Mouse (Mus musculus) cerebellum, postnatal 4 days (tissue): ENCODE data around the gene Nepro.
A peak's percentile ranks its signal among the peaks of the same experiment; 100 is the strongest.

Experiments
- DNase-seq, 2 experiments: peaks; one replicate each; pipeline ENCODE4 v3.0.0; 2022; ENCODE audit warnings: low spot score in 2 of 2, mixed read lengths in 1 of 2

Nepro gene

DNA sequence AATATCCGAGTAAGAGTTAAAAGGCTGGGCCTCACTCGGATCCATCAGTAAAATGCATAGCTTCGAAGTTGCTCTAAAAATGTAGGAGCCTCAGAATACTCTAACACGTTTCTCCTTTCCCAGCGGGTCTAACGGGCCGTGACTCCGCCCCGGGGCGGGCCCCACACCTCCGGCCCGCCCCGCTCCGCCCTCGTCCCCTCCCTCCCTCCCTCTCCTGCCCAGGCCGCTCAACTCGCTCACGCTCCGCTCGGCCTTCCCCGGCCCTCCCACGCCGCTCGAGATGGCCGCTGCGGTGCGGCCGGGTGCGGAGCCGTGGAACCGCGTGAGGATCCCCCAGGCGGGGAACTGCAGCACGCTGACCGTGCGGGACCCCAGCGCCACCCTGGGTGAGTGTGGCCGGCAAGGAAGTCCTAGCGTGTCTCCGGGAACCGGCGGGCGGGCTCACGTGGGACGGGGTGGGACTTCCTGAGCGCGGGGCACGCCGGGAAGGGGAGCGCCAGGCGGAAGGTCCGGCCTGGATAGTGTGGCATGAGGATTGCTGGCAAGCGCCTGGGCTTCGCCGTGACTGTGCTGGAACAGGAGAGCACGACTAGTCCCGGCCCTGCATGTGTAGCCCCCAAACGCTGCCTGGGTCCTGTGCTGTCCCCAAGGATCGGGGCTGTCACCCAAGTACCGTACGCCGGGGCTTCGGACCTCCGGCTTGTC is at the start of gene Nepro:
TSS of gene Nepro (plus strand) at position 219 of the 705 bp plus-strand sequence.
- peak; percentile 79 to 90 for DNase-seq

- no peak for DNase-seq
Measured at GRCm38 (mm10) chr16:44676357-44676756, 47.7 kb upstream of the Nepro start.

DNA sequence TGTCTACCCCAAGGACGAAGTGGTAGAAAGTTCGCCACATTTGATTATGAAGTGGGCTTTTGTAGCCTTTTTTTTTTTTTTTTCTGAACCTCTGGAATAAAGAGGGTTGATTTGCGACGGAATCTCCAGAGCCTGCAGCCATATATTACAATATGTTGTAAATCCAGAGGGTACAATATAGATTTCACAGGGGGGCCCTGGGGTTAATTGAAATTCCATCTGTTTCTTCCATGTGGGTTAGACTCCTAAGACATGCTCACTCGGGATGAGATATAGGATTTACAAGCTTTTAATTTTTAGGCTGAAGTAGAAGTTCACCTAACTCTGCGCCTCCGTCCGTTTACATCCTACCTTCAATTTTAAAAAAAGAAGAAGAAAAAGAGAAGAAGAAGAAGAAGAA is 45.0 kb upstream of the Nepro start:
- DNase-seq = no peak

- no peak for DNase-seq
Measured at GRCm38 (mm10) chr16:44679503-44679971, 44.6 kb upstream of the Nepro start.

DNA sequence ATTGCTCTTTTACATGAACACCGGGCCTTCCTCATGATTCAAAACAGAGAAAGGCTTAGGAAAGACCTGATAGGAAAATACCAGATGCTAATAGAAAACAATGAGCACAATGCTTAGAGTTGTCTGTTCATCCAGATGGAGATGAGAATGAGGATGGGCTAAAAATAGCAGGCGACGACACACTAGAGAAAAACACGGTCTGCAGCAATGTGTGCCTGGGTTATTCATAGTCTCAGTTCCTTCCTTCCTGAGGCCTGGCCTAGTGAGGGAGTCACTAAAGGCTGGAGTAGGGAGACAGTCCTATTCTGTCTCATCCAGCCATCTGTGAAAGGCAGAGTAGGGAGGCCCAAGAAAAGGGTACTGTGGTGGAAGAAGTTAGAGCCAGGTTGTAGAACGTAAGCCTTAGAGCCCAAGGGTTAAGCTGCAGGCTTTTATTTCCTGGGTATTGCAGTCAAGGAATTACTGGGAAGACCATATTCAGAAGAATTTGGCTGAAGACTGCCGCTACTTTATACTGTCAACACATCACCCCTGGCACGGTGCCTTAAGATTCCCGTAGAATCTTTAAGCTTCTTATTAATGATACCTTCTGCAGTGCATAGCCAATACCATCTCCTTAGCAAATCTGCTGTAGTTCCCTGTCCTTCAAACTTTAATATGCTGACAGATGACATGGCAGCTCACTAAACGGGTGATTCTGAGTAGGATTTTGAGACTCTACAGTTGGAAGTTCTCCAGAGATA is 43.2 kb upstream of the Nepro start:
- no peak for DNase-seq

GRCm38 (mm10) chr16:44684646-44685045 is 39.5 kb upstream of the Nepro start:
- no peak for DNase-seq

DNA sequence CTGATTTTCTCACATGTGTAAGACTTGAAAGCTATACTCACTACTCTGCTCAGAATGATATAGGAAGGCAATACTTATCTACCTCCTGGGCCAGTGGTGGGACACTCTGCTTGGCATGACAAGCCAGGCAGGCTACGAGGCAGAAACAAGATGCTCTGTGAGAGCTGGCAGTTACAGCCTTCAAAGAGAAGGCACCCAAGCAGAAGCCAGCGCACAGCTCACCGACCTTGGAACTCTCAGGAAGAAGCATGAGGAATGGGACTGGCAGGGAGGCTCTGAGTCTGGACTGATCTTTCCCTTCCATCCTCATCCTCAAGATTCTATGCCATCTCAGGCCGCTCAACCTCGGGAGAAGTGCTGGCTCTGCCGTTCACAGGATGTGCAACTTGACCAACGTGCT is 38.7 kb upstream of the Nepro start:
- no peak for DNase-seq

- DNase-seq = no peak
Measured at GRCm38 (mm10) chr16:44686991-44687718, 36.9 kb upstream of the Nepro start.

DNA sequence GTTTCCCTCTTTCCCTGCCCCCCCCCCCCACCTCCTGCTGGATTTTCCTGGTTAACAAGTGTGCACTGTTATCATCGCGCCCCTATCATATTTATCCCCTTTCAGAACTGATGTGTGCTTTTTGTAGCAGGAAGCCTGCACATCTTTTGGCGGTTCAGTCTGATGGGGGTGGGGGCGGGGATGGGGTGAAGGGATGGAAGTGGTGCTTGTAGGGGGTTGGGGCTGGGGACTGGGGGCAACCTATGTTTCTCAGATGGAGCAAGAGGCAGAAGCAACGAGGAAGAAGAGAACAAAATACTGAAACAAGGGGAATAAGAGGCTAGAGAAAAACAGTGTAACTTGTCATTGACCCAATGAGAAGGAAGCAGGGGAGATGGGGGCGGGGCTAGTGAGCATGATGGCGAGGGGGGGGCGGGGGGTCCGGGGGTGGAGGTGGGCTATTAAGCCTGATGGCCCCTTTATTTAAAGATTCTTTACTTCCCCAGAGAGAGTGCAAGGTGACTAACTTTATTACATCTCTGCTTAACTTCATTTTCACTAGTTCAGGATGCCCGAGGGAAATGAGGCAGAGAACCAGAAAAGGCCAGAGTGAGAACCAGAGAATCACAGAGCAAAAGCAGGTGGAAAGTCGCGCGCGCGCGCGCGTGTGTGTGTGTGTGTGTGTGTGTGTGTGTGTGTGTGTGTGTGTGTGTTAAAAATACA is 36.2 kb upstream of the Nepro start:
- DNase-seq = no peak

- DNase-seq = no peak
Measured at GRCm38 (mm10) chr16:44688507-44688906, 35.6 kb upstream of the Nepro start.

DNA sequence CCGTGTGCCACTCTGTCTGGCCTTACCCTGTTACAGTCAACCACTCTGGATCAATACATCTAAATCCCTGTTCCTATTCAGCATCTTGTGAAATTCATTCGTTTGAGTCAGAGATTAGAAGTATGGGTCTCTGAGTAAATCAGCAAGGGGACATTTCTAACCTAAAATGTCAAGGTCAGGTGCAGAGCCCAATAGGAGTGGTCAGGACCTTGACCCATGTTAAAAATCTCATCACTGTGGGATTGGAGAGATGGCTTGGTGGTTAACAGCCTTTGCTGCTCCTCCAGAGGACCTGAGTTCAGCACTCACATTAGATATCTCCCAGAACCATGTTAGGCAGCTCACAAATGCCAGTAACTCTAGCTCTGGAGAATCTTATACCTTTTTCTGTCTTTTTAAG is 33.6 kb upstream of the Nepro start:
- DNase-seq = no peak

GRCm38 (mm10) chr16:44691066-44691465 is 33.0 kb upstream of the Nepro start:
- no peak for DNase-seq

GRCm38 (mm10) chr16:44691561-44692141 is 32.5 kb upstream of the Nepro start:
- peak in 1 of 2 experiments; percentile 46 for DNase-seq

DNA sequence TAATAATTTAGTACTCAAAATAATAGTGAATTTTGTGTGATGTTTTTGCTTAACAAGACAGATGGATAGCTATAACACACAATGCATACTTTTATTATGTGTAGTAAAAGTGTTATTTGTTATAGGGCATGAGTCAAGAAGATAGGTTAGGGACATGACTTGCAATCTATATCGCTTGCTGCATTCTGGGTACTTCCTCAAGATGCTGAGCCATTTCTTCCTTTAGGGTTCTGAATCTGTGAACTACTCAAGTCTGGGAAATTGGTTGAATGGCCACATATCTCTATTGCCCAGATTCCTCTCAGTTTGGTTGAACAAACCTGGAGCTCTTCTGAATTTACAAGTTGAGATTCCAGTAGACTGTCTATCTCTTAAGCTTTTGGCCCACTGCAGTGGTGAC is 31.6 kb upstream of the Nepro start:
- no peak for DNase-seq

- no peak for DNase-seq
Measured at GRCm38 (mm10) chr16:44693695-44694094, 30.4 kb upstream of the Nepro start.

DNA sequence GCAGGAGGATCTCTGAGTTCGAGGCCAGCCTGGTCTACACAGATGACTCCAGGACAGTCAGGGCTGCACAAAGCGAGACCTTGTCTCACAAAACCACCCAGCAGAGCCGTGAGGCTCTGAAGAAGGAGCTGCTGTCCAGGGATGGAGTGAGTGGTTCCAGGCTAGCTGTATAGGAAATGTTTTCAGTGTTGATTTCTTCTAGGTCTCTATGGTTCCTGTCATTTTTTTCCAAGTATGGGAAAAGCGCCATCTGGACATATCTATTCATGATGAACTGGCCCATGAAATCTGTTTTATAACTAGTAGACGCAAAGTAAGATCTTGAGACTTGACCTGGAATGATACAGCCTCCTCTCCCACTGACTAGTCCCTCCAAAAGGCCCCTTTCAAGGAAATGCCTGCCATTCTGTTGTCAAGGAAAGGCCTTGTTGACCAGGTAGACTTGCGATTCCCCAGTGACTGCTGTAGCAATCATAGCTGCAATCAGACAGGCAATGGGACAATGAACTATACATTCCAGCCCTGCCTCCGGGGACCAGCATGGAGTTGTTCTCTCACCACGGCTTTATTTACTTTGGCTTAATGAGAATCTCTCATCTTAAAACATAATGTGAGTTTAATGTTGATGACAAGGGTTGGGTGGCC is 28.8 kb upstream of the Nepro start:
- no peak for DNase-seq

DNA sequence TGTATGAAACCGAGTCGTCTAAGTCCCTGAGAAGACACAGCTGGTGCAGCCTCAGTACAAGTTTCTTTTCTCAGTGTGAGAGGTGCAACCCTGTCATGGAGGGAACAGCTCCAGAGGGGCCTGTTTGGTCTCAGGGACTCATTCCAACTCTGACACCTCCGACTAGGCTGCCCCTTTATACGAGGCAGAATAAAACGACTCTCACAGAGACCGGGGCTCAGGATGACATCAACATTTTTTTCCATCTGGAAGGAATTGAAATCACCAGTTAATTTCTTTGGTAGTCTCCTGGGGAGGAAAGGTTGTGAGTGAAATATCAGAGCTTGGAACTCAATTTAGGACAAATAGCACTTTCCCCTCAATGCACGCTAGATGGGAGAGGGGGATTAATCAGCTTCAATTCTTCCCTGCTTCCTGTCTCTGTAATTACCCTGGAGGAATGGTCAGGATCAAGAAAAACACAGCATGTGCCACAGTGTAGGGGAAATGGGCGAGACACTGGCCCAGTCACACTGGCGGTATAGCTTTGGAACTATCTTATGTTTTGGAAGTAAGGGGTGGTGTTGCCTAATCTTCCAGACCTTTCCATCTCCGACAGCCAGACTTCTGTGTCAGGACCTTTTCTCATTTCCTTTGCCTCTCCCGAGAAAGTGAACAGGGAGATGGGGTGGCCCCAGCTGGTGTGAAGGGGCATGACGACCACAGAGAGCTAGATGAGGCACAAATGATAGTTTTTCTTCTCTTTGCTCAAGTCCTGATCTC is 28.1 kb upstream of the Nepro start:
- DNase-seq = no peak

DNA sequence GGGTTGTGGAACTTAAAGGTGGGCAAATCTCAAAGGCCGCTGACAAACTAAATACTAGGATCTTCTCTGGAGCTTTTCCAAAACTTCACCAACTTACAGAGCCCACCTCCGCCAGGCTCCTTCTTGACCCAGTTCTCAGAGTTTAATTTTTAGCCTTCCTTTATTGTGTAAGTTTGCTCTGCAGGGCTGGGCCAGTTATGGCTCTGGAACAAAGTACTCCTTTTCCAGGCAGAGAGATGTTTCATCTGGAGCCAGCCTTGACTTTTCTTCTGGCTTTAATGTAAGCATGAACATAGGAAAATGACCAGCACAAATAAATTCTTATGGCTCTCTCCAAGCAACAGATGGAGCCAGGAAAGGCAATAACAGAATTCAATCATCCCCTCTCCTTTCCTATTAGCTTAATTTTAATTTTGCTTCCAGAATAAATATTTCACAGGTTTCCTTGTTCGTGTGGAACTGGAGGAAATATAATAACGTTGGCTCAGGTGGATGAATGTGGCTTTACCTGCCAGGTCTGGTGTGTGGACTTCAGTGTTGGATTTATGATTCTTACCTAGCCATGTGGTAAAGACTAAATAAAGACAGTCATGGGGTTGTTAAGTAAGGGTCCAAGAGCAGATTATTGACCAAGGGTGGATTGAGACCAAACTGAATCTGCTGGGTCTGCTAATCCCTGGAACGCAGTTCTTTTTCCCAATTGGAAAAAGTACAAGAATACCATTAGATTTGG is 26.5 kb upstream of the Nepro start:
- DNase-seq = no peak

GRCm38 (mm10) chr16:44701155-44701554 is 22.9 kb upstream of the Nepro start:
- DNase-seq = no peak

GRCm38 (mm10) chr16:44702272-44702671 is 21.8 kb upstream of the Nepro start:
- no peak for DNase-seq
